Mouse (Mus musculus) embryonic fibroblast, embryonic 13.5 days (primary cell): Measurements from ENCODE around the gene Mef2c.

Experiments used
- CTCF ChIP-seq: IDR thresholded peaks from 2 replicates; pipeline ENCODE4 v1.5.1; 2011; ENCODE audit warnings: mild to moderate bottlenecking, control low read depth, low read length, moderate library complexity, borderline replicate concordance; ENCODE audit not compliant: insufficient read depth
- POLR2A ChIP-seq: IDR thresholded peaks from 2 replicates; pipeline ENCODE4 v1.6.1; 2011; ENCODE audit warnings: low read depth, mild to moderate bottlenecking, control low read depth, low read length, moderate library complexity

DNA sequence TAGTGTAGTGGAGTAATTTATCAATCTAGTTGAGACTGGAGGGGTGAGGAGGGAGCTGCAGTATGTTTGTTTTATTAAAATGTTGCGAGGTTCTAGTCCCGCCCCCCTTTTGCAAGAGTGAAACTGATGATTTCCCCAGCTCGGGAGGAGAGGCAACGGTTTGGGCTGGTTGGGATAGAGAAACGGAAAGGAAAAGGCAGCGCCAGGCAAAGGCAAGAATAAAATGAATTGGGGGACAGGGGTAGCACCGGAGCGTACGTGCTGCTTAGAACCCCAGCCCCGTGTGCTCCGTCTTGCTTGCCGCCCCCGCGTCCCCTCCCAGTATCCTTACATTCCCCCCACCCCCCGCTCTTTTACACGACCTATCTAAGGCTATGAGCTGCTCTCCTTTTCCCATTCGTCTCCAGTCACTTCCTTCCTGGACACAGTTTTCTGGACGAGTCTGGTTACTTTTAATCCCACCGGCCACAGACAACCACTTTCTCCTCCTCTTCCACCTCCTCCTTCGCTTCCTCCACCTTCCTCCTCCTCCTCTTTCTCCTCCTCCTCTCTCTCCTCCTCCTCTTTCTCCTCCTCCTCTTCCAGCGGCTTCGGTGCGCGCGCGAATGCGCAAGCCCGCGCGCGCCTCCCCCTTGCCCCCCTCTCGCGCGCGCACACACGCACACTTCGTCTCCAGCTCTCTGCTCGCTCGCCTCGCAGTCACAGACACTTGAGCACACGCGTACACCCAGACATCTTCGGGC, 20.5 kb downstream of the Mef2c start:
- TF ChIP-seq CTCF (no peak), POLR2A (peak; percentile 71)
